Mouse (Mus musculus) heart, postnatal 0 days (tissue): ENCODE data around the gene Trim44.

ENCODE experiments used
- CTCF ChIP-seq: IDR thresholded peaks from 2 replicates; pipeline ENCODE4 v1.5.1; 2016; ENCODE audit warnings: antibody characterized with exemption, control low read depth, low read depth
- EP300 ChIP-seq: IDR thresholded peaks from 2 replicates; pipeline ENCODE4 v1.6.1; 2016; ENCODE audit warnings: antibody characterized with exemption, low read depth

DNA sequence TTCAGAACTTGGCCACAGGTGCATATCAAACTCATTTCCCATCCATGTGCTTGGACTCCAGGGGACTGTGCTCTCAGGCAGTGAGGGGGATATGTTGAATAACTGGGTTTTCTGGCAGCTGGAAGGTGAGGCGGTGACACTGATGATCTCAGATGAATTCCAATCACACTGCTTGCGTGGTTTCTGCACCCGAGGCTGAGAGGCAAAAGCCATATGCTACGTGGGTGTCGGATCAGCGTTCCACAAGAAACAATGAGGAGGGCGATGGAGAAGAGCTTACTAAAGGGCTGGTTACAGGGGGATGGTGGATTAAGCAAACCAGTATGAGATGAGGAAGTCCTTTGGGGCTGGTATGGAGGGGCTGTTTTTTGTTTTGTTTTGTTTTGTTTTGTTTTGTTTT lies 127.8 kb downstream of the Trim44 start:
- TF ChIP-seq CTCF: no peak
- TF ChIP-seq EP300: no peak
